Mouse (Mus musculus): ENCODE data around the gene Plscr4.

The Plscr4 gene

DNA sequence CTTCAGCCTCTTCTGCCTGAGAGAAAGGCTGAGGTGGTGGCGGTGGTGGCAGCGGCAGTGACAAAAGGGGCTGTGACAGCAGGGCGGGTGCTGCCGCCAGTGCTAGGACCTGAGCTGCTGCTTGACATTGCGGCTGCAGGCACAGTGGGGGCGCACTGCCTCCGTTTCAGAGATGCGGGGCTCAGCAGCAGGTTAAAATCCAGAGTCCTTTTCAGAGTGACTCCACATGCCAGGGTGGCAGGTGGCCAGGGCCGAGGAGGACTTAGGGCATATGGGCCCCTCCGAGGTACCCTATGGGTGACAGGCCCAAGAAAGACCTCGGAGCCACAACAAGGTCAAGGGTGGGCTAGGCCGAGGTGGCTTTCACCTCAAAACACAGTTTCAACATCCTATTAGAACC is 59.9 kb downstream of the Plscr4 start:
- no peak for DNase-seq

DNA sequence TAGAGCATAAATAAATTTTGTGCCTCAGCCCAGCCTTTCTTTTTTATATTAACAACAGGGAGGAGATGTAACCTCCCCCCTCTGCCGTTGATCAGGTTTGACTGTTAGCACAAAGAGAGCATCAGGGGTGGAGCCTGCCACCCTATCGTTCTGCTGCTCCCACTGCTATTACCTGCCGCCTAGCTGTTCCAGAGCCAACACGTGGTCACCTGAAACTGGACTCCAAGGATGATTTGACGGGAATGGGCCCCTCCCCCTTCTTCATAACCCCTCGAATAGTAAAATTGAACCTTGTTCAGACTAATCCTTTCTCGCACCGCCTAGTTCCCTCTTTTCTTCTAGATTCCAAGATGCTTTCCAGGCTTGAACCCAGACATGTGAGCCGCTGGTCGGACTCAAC is 63.6 kb downstream of the Plscr4 start:
- no peak for DNase-seq

DNA sequence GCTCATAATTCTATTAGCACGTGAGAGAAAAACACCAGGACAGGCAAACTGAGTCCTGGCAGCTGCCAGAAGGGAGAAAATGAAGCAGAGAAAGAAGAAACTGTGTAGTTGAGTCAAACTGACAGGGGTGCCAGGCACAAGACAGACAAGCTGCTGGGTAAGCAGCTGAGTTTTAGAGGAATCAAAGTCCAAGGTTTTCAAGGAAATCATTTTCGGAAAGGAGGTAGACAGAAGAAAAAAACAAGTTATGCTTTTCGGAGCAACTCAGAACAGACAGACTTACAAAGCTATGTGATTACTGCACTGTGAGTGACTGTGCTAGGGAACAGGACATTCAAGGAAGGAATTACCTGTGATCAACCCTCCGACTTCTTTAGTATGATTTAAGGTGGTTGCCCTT is 67.3 kb downstream of the Plscr4 start:
- DNase-seq = no peak

DNA sequence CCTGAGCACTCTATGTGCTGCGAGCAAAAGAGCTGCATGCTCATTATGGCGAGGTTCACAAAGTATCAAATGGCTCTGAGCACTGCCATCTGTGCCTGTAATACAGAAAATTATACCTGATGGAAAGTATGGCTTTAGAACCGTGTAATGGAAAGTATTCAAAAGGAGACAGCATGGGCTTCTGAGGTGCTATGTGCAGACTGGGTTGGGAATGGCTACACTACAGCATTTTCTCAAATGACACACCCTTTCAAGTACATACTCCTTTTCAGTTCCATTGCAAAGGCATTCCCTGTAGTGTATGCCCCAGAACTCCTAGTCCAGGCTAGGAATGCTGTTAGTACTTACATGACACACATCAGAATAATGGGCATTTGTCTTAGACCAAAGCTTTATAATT is 72.9 kb downstream of the Plscr4 start:
- DNase-seq = no peak

DNA sequence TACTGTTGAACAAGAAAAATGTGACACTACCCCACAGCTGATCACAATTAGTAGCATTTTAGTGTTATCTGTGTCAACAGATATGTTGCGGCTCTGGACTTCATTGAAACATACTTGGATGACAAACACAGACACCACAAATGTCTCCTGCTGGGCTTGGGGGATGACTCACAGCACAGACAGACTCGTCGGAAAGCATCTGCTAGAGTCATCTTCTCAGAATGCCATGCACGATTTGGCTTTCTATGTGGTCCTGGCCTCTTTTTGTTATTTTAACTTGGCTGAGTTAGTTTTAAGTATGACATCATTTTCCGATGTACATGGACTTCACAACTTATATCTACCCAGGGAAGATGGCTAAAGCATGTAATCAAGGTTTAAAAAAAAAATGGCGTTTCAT is 80.6 kb downstream of the Plscr4 start:
- DNase-seq = no peak

DNA sequence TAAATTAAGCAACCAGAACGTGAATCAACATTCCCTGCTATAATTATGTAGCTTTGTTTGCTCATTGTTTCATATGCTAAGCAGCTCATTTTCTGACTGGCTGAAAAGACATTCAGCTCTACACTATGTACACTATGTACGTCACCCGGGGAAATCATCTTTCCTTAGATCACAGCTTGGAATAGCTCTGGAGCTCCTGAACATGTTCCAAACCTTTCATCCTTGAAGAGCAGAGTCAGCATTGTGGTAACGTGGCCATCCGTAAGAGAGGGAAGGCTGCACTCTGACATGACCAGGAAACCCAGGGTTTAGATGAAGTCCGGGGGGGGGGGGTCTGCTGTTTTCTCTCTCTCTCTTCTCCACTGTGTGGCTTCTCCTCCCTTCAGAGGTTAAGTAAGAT is 81.0 kb downstream of the Plscr4 start:
- DNase-seq = no peak

Data from kidney, postnatal 14 days (tissue).